Mouse (Mus musculus): ENCODE results near the gene Plcxd1.
A peak's percentile ranks its signal among the peaks of the same experiment; 100 is the strongest.
"Not testable (repeated sequence)": the region's sequence is repeated elsewhere in the genome, so short reads cannot be mapped to it uniquely, and the experiment has no call there.

Gene Plcxd1

GRCm38 (mm10) chr5:110107581-110108304 lies 8.0 kb downstream of the Plcxd1 start, which contains the start of gene Gtpbp6:
TSS of gene Gtpbp6 (minus strand) at chr5:110108197.
- peak; percentile 97 for DNase-seq

DNA sequence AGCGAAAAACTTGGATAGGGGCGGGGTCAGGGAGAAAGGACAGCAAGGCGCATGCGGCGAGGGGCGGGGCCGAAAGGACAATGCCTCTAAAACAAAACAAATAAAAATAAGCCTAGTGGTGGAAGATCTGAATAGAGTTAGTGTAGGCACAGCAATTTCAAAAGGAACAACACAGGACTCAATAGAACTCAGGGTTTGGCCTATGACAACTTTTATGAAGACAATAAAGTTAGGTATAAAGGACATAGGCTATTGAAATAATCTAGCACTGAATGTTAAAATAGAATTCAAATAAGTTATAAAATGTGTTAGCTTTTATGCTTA lies 8.5 kb downstream of the Plcxd1 start:
- DNase-seq, result peak; percentile 98

- peak; percentile 93 for DNase-seq
These were observed 10.2 kb downstream of the Plcxd1 start, which contains the start of gene Zfp605 for GRCm38 (mm10) chr5:110109991-110110441. TSS of gene Zfp605 (plus strand) at chr5:110110092.

DNA sequence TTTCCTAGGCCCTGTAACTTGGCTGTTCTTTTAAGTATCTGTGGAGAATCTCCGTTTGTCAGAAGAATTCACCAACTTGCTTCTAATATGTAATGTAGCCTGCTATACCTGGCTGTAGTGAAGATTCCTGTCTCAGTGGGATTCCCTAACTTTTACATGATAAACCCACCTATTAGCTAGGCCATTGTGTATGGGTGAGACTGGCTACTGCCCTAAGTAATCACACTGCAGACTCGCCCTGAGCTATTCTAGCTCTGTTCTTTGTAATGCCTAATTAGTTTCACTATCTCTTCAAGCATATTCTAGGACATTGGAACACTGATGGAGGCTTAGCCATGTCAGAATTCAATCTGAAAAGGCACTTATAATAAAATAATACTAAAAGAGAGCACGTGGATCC lies 22.6 kb downstream of the Plcxd1 start:
- not testable (repeated sequence) for DNase-seq

- DNase-seq, result peak; percentile 99
These were observed 35.7 kb downstream of the Plcxd1 start, which contains the start of gene Chfr for GRCm38 (mm10) chr5:110135293-110136086. TSS of gene Chfr (plus strand) at chr5:110135842.

- no peak for DNase-seq
These were observed 36.3 kb downstream of the Plcxd1 start for GRCm38 (mm10) chr5:110136087-110136464.

- no peak for DNase-seq
These were observed 38.0 kb downstream of the Plcxd1 start for GRCm38 (mm10) chr5:110137816-110138215.

- DNase-seq, result no peak
These were observed 39.6 kb downstream of the Plcxd1 start for GRCm38 (mm10) chr5:110139325-110139724.

GRCm38 (mm10) chr5:110140424-110140823 lies 40.7 kb downstream of the Plcxd1 start:
- no peak for DNase-seq

DNA sequence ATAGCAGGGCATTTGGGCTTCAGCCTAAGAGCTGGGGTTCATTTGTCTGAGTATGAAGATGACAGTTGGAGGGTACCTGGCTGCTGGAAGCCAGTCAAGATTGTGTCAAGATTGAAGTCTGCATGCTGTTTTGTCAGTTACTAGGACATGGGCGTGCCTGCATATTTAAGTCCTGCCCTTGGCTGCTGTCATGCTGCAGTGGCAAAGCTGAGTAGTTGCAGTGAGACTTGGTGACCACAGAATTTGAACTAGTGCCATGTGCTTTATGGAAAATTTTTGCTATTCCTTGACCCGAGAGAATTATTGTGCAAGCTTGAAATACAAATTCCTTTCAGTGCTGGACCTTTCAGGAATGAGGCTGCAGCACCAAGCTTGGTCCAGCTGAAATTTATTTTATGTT lies 42.5 kb downstream of the Plcxd1 start:
- DNase-seq, result peak; percentile 11

- DNase-seq, result peak; percentile 40
These were observed 43.2 kb downstream of the Plcxd1 start for GRCm38 (mm10) chr5:110143007-110143406.
